Mouse (Mus musculus) central nervous system, embryonic 11.5 days (tissue): Measurements from ENCODE around the gene Gm17267. TPM values are rescaled to one million over a fixed set of nuclear protein-coding genes. Genes with fewer than 3 reads are reported as not detected.

Experiments
- polyA plus RNA-seq: library from polyadenylated mRNA; depleted of rRNA; stranded (reverse); fragments of >200 nt; gene quantifications from 2 replicates; pipeline ENCODE4 v1.2.3, GENCODE M21; 2012; rRNA removed

Gene Gm17267
- not detected in 2 replicates for polyA plus RNA-seq

GRCm38 (mm10) chrX:126017257-126017656 lies at the start of gene Gm17267:
Gene Gm17267 (plus strand): TSS chrX:126017557.

